Mouse (Mus musculus): ENCODE measurements at regions not wholly inside any gene's neighbourhood (a gene's known extent, or its start where the extent isn't known, plus 50 kb on each side); places are given as distances from the start of the nearest gene placed in this dataset.
"Not testable (repeated sequence)": the region's sequence is repeated elsewhere in the genome, so short reads cannot be mapped to it uniquely, and the experiment has no call there.

DNA sequence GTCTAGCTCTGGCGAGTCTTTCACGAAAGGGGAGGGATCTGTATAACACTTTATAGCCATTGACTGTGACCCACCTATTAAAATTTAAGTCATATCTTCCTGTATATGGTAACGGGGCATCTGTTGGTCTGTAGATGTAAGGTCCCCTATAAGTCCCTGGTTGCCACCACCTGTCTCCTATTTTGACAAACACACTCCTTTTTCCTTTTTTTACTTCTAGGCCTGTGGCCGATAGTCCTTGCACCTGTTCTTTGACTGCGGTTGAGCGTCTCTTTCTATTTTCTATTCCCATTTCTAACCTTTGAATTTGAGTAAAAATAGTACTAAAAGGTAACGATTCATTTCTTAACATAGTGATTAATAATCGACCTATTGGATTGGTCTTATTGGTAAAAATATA lies 1034.1 kb upstream of the Sel1l start:
- DNase-seq, result not testable (repeated sequence)

DNA sequence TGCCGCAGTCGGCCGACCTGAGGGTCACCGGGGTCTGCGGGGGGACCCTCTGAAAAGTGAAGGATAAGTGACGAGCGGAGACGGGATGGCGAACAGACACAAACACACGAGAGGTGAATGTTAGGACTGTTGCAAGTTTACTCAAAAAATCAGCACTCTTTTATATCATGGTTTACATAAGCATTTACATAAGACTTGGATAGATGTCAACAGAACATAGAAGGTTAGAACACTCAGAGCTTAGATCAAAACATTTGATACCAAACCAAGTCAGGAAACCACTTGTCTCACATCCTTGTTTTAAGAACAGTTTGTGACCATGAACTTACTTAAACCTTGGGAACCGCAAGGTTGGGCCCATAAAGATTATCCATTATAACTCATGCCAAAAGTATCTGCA lies 1033.6 kb upstream of the Sel1l start:
- DNase-seq, result not testable (repeated sequence)

DNA sequence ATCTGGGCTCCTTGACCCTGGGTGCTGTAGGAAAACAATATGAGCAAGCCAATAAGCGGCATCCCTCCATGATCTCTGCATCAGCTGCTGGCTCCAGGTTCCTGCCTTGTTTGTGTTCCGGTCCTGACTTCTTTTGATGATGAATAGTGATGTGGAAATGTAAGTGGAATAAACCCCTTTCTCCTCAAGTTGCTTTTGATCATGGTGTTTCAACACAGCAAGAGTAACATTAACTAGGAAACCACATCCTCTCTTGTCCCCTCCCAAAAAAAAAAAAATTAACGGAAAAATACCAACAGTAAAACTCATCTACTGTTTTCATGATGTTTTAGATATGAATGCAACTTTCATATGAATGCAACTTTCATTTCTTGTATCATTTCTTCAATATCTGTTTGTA lies 1024.6 kb upstream of the Sel1l start:
- no peak for DNase-seq

DNA sequence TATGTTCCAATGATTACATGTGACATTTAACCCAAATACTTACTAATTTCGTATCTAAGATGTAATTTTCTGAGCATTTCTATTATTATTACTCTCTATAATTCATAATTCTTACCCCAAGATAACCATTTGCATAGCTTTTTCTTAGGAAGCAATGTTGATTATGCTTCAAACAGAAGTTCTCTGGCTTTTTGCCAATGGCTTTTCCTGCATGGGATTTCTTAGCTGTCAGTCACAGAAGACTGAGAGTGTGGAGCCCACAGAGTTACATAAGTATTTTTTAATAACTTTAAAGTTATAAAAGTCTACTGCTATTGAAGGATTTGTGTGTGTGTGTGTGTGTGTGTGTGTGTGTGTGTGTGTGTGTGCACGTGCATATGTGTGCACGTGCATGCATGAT lies 1020.4 kb upstream of the Sel1l start:
- peak in 1 of 2 experiments; percentile 5 for DNase-seq

DNA sequence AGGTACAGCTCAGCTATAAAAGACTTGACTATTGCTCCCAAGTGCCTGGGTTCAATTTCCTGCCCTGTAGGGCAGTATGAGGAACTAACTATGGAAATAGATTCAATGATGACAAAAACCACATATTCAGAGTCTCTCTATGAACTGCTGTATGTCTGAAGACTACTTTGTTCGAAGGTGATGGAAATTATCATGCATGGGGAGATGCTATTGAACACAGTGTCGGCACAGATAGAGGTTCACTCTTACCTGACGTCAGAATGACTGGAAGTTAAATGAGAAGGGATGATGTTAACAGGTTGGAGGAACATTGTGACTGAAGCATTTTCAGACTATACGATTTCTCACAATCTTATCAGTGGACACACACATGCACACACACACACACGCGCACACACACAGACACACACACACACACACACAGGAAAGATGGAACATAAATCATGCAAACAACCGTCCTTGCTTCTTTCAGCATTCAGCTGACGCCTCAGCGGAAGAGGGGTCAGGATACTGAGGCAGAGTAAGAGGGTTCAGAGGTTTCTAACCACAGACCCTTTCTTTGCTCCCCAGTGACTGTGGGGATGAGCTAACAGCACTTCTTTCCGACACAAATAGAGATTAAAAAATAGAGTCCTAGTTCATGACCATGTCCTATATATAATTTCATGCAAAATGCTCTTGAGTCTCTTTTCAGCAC lies 974.3 kb upstream of the Sel1l start:
- no peak for DNase-seq

DNA sequence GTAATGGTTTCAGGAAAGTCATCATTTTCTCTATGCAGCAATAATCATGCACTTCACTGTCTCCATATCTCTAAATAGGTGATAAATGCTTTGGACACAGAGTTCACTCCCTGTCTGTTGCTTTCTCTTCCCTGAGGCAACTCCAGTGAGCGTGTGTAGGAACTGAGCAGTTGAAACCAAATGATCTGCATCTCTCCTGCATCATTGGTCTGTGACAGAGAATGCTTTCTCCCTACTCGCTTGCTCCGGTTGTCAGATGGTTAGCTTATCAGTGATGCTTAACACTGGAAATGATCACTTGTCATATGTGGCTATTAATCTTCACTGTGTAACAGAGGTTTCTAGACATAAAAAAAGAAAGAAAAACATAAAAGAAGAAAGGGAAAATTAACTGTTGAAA lies 969.7 kb upstream of the Sel1l start:
- no peak for DNase-seq

DNA sequence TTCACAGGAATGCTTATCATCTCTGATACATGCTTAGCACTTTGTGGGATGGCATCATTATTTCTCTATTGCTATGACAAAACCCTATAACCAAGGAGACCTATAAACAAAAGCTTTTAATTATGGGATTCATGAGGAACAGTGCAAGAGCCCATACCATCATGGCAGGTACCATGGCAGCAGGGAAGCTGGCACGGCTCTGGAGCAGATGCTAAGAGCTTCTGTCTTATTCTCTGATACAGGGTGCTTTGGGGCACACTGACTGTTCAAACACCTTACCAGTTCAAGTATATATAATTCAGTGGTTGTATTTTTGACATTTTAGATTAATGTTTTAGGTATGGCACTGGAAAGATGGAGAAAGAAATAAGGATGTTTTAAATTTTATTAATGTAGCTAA lies 952.2 kb upstream of the Sel1l start:
- DNase-seq, result peak; percentile 74 to 76

DNA sequence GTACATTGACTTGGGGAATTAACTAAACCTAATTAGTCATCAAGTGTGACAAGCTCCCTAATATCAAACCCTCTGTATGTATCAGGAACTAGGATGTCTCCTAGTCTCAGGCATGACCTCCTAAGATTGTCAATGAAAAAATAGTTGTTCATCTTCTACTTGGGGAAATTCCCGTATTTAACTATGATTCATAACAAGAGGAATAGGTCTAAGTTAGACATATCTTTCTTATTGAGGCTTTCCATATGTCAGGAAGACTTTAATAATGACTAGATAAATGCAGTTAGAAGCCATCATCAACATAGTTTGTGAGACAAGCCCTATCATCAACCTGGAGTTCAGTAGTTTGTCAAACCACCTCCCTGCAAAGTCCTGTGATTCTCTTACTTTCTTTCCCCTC lies 934.4 kb upstream of the Sel1l start:
- DNase-seq, result no peak

DNA sequence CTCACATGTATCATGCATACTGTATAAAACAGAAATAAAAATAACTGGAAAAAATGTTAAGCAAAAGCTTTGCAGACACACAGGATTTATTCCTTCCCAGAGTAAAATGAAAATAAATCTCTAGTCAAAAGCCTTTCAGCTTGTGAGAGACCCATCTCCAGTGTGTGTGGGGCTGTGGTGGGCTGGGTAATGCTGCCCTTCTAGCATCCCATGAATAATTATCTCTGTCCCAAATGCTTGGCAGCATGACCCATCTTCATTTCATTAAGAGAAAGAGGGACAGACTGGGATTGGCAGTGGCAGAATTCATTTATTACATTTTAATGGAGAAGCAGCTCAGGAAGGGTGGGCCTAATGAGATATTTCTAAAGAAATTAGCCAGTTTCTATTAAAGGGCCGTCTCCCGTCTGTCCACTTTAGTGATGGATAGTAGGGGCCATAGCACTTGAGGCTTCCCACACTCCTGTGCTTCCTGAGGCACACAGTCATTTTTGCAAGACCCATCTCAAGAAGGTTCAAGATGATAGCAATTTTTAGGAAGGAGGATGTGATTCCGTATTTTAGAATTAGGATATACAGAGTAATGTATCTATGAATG lies 930.8 kb upstream of the Sel1l start:
- peak in 1 of 2 experiments; percentile 7 for DNase-seq

DNA sequence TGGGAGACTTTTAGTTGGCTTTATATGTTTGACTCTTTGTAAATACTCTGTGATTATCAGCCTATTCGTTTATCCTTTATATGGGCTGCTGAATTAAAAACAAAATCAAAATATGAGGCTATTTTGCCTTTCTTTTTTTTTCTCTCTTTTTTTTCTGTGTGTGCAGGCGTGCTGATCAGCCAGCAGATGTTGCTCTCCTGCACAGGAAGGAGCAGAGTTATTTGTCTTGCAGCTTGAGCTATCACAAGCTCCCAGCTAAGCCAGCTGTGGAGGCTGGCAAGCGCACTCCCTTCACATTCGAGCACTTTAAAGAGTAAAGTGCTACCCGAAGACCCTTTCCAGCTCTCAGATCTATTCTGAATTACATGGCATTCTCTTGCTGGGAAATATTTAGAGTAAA lies 926.7 kb upstream of the Sel1l start:
- no peak for DNase-seq

DNA sequence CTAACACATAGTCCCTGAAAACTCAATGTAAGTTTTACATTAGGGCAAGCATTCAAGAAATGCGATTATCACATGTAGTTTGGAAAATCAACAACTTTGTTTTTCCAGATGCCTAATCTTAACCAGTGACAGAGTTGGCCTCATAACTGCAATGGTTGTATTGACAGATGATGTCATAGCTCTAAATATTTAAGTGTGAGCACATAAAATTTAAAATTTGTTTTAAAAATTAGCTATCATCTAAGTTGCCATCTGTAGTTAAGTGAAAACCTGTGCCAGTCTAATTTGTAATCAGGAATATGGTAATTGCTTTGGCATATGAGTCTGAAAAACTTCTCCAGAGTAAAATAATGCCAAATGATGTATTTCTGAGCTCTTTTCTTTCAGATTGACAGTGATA lies 899.6 kb upstream of the Sel1l start:
- DNase-seq, result no peak

DNA sequence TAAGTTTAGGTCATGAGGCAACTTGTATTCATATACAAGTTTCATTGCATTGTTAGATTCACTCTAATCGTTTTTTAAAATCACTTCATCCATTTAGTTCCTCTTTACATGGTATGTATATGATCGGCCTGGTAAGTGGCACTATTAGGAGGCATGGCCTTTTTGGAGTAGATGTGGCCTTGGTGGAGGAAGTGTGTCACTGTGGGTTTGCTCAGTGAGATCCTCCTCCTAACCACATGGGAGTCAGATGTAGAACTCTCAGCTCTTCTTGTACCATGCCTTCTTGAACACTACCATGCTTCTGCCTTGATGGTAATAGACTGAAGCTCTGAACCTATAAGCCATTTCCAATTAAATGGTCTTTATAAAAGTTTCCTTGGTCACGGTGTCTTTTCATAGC lies 891.9 kb upstream of the Sel1l start:
- DNase-seq, result no peak

DNA sequence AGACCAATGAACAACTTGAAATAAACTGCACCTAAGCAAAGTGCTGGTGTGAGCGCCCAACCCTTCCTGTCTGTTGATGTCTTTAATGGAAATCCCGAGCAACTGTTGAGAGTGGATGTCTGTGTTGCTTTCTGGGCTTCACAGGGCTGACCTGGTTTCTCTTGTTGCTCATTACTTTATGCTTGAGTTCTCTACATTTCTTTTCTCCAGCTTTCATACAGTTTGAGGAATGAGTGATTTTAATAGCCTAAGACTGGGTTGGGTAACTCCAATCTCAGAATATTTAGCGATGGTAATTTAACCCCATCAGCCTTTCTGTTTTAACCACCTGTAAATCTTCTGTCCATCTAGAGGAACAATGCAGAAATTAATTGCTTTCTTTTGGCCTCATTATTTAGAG lies 890.2 kb upstream of the Sel1l start:
- DNase-seq, result peak in 1 of 2 experiments; percentile 5

DNA sequence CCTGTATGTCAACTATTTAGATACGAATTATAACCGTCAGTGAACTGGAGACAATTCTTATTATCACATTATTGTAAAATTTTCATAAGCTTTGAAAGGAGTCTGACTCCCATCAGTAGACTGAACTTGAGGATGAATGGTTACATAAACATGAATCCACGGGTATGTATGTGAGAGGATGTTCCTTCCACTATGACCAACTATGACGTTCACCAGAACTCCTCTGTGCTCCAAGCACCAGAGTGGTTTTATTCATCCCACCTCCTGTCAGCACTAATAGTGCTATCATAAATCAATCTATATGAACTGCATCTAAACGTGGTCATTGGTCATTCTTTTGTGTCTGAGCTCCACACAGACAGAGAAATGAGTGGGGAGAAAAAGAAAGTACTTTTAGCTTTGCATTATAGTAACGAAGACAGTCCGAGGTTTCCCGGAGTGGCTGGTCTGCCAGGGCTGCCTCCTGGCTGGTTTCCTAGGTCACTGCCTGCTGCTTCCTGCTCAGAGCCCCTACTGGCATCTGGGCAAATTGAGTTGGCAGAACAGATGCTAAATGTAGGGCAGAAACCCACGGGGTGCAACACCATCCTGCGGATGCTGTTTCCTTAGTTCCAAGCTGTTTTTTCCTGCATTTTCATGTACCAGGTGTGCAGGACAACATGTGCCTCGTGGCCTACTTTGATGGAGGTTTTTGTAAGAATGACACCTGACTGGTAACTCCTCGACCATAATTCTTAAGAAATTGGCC lies 888.8 kb upstream of the Sel1l start:
- peak; percentile 82 to 84 for DNase-seq

DNA sequence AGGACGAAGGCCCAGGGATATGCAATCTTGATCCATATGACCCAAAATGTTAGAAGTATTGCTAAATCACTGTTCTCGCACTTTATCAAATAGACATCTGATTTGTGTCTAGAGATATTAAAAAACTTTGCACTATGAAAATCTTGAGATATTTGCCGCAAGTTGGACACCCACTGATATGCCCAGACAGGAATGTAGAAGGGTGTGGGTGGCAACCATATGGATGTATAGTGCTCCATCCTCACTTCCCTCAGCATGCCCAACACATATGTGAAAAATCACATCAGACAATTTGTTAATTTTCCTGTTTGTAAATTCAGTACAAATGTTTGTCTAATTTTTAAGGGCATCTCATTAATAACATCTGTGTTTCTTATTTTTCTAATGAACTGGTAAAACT lies 874.1 kb upstream of the Sel1l start:
- DNase-seq, result no peak

DNA sequence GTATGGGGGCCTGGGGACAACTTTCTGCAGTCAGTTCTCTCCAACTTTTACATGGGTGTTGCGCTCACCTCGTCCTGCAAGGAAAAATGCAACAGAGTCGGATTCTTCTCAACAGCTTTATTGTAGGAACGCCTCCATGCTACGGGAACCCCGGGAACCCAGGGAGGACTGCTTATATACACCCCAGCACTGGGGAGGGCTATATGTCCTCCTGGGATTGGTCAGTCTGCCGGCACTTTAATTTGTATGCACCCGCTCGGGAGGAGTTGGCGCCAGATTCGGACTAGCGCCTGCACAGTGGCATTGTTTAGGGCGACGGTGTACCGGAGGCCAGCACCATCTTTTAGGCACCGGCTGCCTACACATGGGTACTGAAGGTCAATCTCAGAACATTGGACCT lies 864.5 kb upstream of the Sel1l start:
- DNase-seq, result no peak

DNA sequence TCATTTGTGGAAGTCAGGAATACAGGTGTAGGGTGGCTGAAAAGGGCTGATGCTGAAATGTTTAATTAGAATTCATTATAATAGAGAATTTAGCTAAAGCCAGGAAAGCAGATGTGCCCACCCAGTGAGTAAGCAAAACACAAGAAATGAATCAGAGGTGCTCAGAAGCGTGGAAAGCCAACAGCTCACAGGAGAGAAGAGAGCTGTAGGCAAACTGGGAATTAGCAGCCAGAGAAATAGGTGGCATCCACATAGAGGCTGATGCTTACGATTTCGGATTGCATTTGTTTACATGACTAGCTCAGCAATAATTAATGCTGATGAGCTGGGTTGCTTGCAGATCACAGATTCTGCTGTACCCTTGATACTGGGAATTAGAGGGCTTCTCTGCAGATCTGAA lies 859.5 kb upstream of the Sel1l start:
- DNase-seq, result no peak

DNA sequence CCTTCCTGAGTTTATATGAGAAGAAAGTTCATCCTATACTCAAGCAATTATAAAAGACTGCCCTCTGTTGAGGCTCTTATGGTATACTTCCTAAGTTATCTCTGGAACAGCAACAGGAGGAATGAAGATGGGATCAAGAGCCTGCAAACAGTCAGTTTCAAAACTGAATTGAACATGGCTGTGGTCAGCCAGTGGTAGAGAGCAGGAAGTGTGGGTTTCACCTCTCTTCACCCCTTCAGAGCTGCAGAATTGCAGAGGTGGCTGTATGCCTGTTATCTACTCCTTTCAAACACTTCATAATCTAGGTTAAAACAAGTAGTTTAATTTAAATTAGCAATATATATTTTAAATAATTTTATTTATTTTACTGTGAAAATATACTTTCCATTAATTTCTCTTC lies 854.8 kb upstream of the Sel1l start:
- no peak for DNase-seq

DNA sequence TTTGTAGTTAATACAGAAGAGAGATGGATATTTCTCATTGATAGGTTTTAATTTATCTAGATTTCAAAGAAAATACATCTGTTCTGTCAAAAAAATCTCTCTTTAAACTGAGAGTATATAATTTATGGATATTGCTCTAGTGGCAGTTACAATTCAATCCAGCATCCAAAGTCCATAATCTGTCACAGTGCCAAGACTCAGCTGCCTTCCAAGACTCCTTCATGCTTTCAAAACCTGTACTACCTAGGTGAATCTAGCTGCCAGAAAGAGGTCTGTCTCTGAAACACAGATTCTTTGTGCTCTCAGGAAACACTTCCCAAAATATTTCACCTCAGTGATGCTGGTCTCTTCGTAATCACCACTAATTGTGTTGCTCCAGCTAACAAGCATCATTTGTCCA lies 844.0 kb upstream of the Sel1l start:
- DNase-seq, result peak; percentile 51 to 54

DNA sequence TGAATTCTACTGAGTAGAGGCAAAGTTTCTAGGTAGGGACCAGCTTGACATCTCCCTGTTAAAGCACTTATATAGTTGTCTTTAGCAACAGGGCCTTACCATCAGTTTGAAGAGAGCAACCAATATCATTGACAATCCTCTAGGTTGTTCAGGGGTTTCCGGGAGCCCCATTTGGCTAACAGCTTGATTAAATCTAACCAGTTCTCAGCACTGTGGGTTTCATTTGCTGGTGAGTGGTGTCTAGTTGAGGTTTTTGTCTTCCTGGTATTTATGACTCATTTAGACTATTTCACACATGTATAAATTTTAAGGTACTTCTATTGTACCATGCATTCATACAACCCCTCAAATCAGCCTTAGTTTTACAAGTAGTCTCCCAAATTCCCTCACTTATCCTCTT lies 823.4 kb upstream of the Sel1l start:
- DNase-seq, result no peak

DNA sequence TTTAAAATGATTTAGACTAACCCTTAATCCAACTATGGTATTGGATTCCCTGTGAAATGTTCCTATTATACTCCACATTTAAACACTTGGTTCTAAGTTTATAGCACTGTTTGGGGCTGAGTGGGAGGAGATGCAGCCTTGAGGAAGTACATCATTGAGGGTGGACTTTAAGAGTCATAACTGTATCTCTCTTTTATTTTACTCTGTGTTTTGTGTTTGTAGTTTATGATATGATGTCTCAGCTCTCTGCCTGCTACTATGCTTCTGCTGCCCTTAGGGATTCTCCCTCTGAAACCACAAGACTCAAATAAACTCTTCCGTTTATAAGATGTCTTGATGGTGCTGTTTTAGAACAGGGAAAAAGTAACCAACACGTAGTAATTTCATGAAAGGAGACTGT lies 797.7 kb upstream of the Sel1l start:
- no peak for DNase-seq

DNA sequence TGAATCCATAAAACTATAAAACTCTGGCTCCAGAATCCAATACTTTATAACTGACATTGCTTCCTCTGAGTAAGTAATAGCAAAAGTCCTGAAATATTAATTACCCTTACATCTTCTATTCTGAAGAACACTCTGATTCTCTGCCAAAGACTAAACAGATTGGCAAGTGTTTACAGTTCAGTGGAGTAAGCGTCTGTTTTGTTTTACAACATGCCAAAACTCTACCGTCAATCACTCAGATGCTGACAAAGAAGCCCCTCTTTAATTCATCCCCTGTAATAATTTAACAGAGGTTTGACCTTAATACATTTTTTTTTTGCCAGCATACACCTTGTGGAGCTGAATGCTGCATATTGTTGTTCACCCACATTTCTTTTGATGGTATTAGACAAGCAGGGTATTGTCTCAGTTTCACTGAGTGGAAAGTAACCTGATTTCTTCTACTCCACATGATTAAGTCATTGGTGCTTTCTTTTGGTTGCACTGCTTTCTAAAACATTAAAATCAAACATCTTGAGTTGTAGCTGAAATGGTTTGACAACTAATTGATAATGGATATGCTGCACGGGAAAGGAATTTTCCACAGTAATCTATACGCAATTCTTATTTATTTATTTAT lies 796.2 kb upstream of the Sel1l start:
- peak; percentile 21 to 49 for DNase-seq

DNA sequence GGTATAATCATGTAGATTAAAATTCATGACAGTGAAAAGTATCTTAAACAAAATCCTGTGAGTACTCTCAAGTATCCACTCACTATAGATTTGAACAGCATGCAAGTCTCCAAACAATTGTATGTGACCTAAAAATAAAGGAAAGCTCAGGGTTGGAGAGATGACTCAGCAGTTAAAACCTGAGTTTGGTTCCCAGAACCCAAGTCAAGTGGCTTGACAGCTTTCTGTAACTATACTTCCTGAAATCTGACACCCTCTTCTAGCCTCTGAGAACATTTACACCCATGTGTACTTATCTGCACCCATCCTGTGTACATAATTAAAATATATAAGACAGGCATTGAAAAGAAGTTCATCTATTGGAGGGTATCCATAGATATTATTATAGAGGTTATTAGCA lies 770.2 kb upstream of the Sel1l start:
- DNase-seq, result no peak

DNA sequence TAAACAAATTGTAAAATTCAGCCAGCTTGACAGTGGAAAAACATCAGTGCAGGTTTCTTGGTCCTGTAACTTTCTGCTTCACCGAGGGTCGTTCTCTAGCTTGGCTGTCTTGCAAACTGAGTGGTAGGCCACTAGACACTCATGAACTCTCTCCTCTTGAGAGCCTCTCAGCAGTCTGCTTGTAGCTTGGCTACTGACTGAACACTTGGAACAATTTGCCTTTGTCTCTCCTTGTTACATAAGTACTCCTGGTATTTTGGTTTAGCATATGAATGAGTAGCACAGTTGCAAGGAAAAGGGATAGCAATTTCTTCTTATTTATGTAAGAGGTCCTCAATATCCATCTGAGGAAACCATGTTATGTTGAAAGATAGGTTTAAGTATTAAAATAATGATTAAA lies 769.6 kb upstream of the Sel1l start:
- DNase-seq, result no peak

Measured in cerebellum, postnatal 10 days (tissue).